16 mouse cellular contexts compared by ENCODE assay signal in the genomic region with DNA sequence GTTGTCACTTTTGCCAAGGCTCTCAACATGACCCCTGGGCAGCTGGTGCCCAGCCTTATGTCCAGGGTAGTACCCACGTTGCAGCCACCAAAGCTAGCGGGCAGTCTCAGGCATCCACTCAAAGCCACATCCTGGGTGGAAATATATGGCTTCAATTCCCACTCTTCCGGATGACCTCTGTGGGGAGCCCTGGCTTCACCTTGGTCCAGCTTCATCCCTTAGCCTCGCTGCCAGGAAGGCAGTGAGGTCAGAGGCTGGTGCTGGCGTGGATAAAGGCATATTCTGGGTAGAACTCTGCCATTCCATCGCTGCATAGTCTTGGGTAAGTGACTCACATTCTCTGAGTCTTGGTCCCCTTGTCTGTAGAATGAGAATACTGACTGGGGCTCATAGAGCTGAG. TPM values are rescaled to one million over a fixed set of nuclear protein-coding genes. Genes with fewer than 3 reads are reported as not detected.
A peak's percentile ranks its signal among the peaks of the same experiment; 100 is the strongest.
DNase-seq lines count a peak whose midpoint lies in the region; ATAC-seq lines count a peak whose summit lies in the region.
"Had no signal": no experiment of that assay in that cellular context is flagged by ENCODE, and none has a peak within 500 bp of the region (broad histone marks: within the 10 kb centered on the region; RNA-seq: fewer than 3 reads in every experiment).

No protein-coding gene starts in this region.

- no peaks in the 10 kb centered on the region for H3K9me3 ChIP-seq in midbrain, embryonic 12.5 days
- H3K9me3 ChIP-seq in midbrain, embryonic 11.5 days (ENCODE audit: control insufficient read depth, low read length), result no peaks in the 10 kb centered on the region
- H3K9me3 ChIP-seq in forebrain, embryonic 15.5 days, result no peaks in the 10 kb centered on the region
- no peaks in the 10 kb centered on the region for H3K9me3 ChIP-seq in hindbrain, embryonic 15.5 days
- H3K9me3 ChIP-seq in neural tube, embryonic 15.5 days (replicated peaks), result no peaks in the 10 kb centered on the region
- H3K9me3 ChIP-seq: embryonic facial prominence, embryonic 12.5 days; limb, embryonic 13.5 days; liver, embryonic 15.5 days had no signal

- H3K4me2 ChIP-seq in midbrain, embryonic 12.5 days (replicated peaks), result no peak overlapping the region
- no peak overlapping the region for H3K4me2 ChIP-seq in midbrain, embryonic 11.5 days
- H3K4me2 ChIP-seq in forebrain, embryonic 15.5 days (replicated peaks), result no peak overlapping the region
- no peak overlapping the region; the same call in 1 of the 2 replicates for H3K4me2 ChIP-seq in hindbrain, embryonic 15.5 days
- no peak overlapping the region for H3K4me2 ChIP-seq in neural tube, embryonic 15.5 days
- H3K4me2 ChIP-seq: embryonic facial prominence, embryonic 12.5 days; limb, embryonic 13.5 days; liver, embryonic 15.5 days had no signal

- ATAC-seq in midbrain, embryonic 12.5 days (ENCODE audit: low FRiP score, low read depth), result no peak
- ATAC-seq in midbrain, embryonic 11.5 days (ENCODE audit: low FRiP score), result no peak
- ATAC-seq in forebrain, embryonic 15.5 days (replicated peaks), result no peak
- no peak for ATAC-seq in hindbrain, embryonic 15.5 days (ENCODE audit: low FRiP score, low read depth)
- 0 out of 2 replicates have a peak, but pooled peaks have one; percentile 8 for ATAC-seq in neural tube, embryonic 15.5 days (ENCODE audit: low FRiP score)
- ATAC-seq: lung, postnatal 0 days had no signal

- H3K4me1 ChIP-seq in midbrain, embryonic 12.5 days, result peaks cover 55% of the 10 kb centered on the region
- H3K4me1 ChIP-seq in midbrain, embryonic 11.5 days (ENCODE audit: control insufficient read depth, insufficient read depth, low read length), result peaks cover 24% of the 10 kb centered on the region
- peaks cover 57% of the 10 kb centered on the region for H3K4me1 ChIP-seq in forebrain, embryonic 15.5 days
- peaks cover 56% of the 10 kb centered on the region for H3K4me1 ChIP-seq in hindbrain, embryonic 15.5 days (replicated peaks)
- H3K4me1 ChIP-seq in neural tube, embryonic 15.5 days, result peaks cover 58% of the 10 kb centered on the region

- H3K4me3 ChIP-seq in midbrain, embryonic 12.5 days, result no peak overlapping the region
- no peak overlapping the region for H3K4me3 ChIP-seq in midbrain, embryonic 11.5 days (ENCODE audit: low read depth, low read length)
- no peak overlapping the region for H3K4me3 ChIP-seq in forebrain, embryonic 15.5 days
- no peak overlapping the region for H3K4me3 ChIP-seq in hindbrain, embryonic 15.5 days
- H3K4me3 ChIP-seq in neural tube, embryonic 15.5 days (replicated peaks), result no peak overlapping the region
- H3K4me3 ChIP-seq: embryonic facial prominence, embryonic 12.5 days; limb, embryonic 13.5 days; liver, embryonic 15.5 days had no signal

- WGBS in midbrain, embryonic 12.5 days, result 83% methylated on average over 6 of the region's 6 CpGs
- 87% methylated on average over 6 of the region's 6 CpGs for WGBS in midbrain, embryonic 11.5 days
- 60% methylated on average over 6 of the region's 6 CpGs for WGBS in forebrain, embryonic 15.5 days
- WGBS in hindbrain, embryonic 15.5 days, result 53% methylated on average over 6 of the region's 6 CpGs
- WGBS in neural tube, embryonic 15.5 days, result 61% methylated on average over 6 of the region's 6 CpGs

- no peak overlapping the region for H3K9ac ChIP-seq in midbrain, embryonic 12.5 days (replicated peaks)
- H3K9ac ChIP-seq in midbrain, embryonic 11.5 days (ENCODE audit: low read length), result no peak overlapping the region
- no peak overlapping the region for H3K9ac ChIP-seq in forebrain, embryonic 15.5 days (replicated peaks)
- no peak overlapping the region for H3K9ac ChIP-seq in hindbrain, embryonic 15.5 days
- no peak overlapping the region for H3K9ac ChIP-seq in neural tube, embryonic 15.5 days (replicated peaks)
- H3K9ac ChIP-seq: embryonic facial prominence, embryonic 12.5 days; limb, embryonic 13.5 days; liver, embryonic 15.5 days had no signal

- no peak for DNase-seq in midbrain, embryonic 11.5 days (ENCODE audit: low spot score, missing footprints)
- no peak for DNase-seq in cerebellum, postnatal 14 days
- no peak for DNase-seq in layer of hippocampus, adult 18-20 months (ENCODE audit: low spot score in 2 of 2)
- DNase-seq: adrenal gland, adult 8-10 months; heart, adult 18-20 months; kidney, adult 18-20 months; kidney, postnatal 25 days had no signal

- H3K27me3 ChIP-seq in midbrain, embryonic 12.5 days, result 0 out of 2 replicates have a peak, but pooled peaks cover 5% of the 10 kb centered on the region
- no peaks in the 10 kb centered on the region; the same call in 1 of the 2 replicates for H3K27me3 ChIP-seq in midbrain, embryonic 11.5 days (ENCODE audit: control insufficient read depth, insufficient read depth, low read length)
- H3K27me3 ChIP-seq in forebrain, embryonic 15.5 days, result no peaks in the 10 kb centered on the region
- no peaks in the 10 kb centered on the region for H3K27me3 ChIP-seq in hindbrain, embryonic 15.5 days
- no peaks in the 10 kb centered on the region for H3K27me3 ChIP-seq in neural tube, embryonic 15.5 days (replicated peaks)

- no peaks in the 10 kb centered on the region for H3K36me3 ChIP-seq in midbrain, embryonic 12.5 days
- H3K36me3 ChIP-seq in midbrain, embryonic 11.5 days (ENCODE audit: control insufficient read depth, insufficient read depth, low read length), result no peaks in the 10 kb centered on the region
- H3K36me3 ChIP-seq in forebrain, embryonic 15.5 days, result no peaks in the 10 kb centered on the region
- H3K36me3 ChIP-seq in hindbrain, embryonic 15.5 days, result no peaks in the 10 kb centered on the region
- H3K36me3 ChIP-seq in neural tube, embryonic 15.5 days, result no peaks in the 10 kb centered on the region
- H3K36me3 ChIP-seq: embryonic facial prominence, embryonic 12.5 days; limb, embryonic 13.5 days; liver, embryonic 15.5 days had no signal

- peak overlapping the region; percentile 39 for H3K27ac ChIP-seq in midbrain, embryonic 12.5 days (replicated peaks)
- H3K27ac ChIP-seq in midbrain, embryonic 11.5 days (ENCODE audit: low read depth, low read length), result no peak overlapping the region
- H3K27ac ChIP-seq in forebrain, embryonic 15.5 days (replicated peaks), result peak overlapping the region; percentile 90
- peak overlapping the region; percentile 80 for H3K27ac ChIP-seq in hindbrain, embryonic 15.5 days (replicated peaks)
- H3K27ac ChIP-seq in neural tube, embryonic 15.5 days (replicated peaks), result peak overlapping the region; percentile 78
- H3K27ac ChIP-seq: embryonic facial prominence, embryonic 12.5 days; limb, embryonic 13.5 days; liver, embryonic 15.5 days; stomach, postnatal 0 days had no signal

RNA-seq across cellular contexts. Expression of a gene that starts 49.0 kb away (rescaled TPM):
- 43.6 TPM in 2 replicates for polyA plus RNA-seq in midbrain, embryonic 12.5 days (2016; fragmentation: Nextera tagmentation; extraction: Ambion mirVana)
- 40.9 and 44.6 TPM in 2 replicates for polyA plus RNA-seq in midbrain, embryonic 11.5 days (2014; fragmentation: Nextera tagmentation; extraction: Ambion mirVana)
- 45.7 and 45.8 TPM in 2 replicates for polyA plus RNA-seq in forebrain, embryonic 15.5 days (2015; fragmentation: Nextera tagmentation; extraction: Ambion mirVana)
- 48.1 and 48.5 TPM in 2 replicates for polyA plus RNA-seq in hindbrain, embryonic 15.5 days (2015; fragmentation: Nextera tagmentation; extraction: Ambion mirVana)
- 45.7 and 46.1 TPM in 2 replicates for polyA plus RNA-seq in neural tube, embryonic 15.5 days (2015; fragmentation: Nextera tagmentation; extraction: Ambion mirVana)
- total RNA-seq in layer of hippocampus, adult 18-20 months (2021), result 10 to 100 TPM; 41.7 to 42.3 TPM

RNA-seq across cellular contexts. Expression of a gene that starts 57.2 kb away (rescaled TPM):
- 19.3 and 19.4 TPM in 2 replicates for polyA plus RNA-seq in midbrain, embryonic 12.5 days (2016; fragmentation: Nextera tagmentation; extraction: Ambion mirVana)
- 18.3 and 18.9 TPM in 2 replicates for polyA plus RNA-seq in midbrain, embryonic 11.5 days (2014; fragmentation: Nextera tagmentation; extraction: Ambion mirVana)
- polyA plus RNA-seq in forebrain, embryonic 15.5 days (2015; fragmentation: Nextera tagmentation; extraction: Ambion mirVana), result 34.7 and 36.0 TPM in 2 replicates
- 45.3 and 47.3 TPM in 2 replicates for polyA plus RNA-seq in hindbrain, embryonic 15.5 days (2015; fragmentation: Nextera tagmentation; extraction: Ambion mirVana)
- polyA plus RNA-seq in neural tube, embryonic 15.5 days (2015; fragmentation: Nextera tagmentation; extraction: Ambion mirVana), result 46.9 and 53.9 TPM in 2 replicates
- total RNA-seq in layer of hippocampus, adult 18-20 months (2021), result 10 to 100 TPM; 15.4 to 17.2 TPM

RNA-seq across cellular contexts. Expression of a gene that starts 57.3 kb away (rescaled TPM):
- polyA plus RNA-seq in midbrain, embryonic 12.5 days (2016; fragmentation: Nextera tagmentation; extraction: Ambion mirVana), result 48.1 and 48.4 TPM in 2 replicates
- polyA plus RNA-seq in midbrain, embryonic 11.5 days (2014; fragmentation: Nextera tagmentation; extraction: Ambion mirVana), result 39.1 and 43.3 TPM in 2 replicates
- polyA plus RNA-seq in forebrain, embryonic 15.5 days (2015; fragmentation: Nextera tagmentation; extraction: Ambion mirVana), result 74.9 and 78.7 TPM in 2 replicates
- 69.2 and 70.2 TPM in 2 replicates for polyA plus RNA-seq in hindbrain, embryonic 15.5 days (2015; fragmentation: Nextera tagmentation; extraction: Ambion mirVana)
- polyA plus RNA-seq in neural tube, embryonic 15.5 days (2015; fragmentation: Nextera tagmentation; extraction: Ambion mirVana), result 67.5 and 77.9 TPM in 2 replicates
- total RNA-seq in layer of hippocampus, adult 18-20 months (2021), result 10 to 100 TPM; 40.6 to 44.5 TPM
